Mouse (Mus musculus) heart, embryonic 11.5 days (tissue): Measurements from ENCODE around the gene Daxx. TPM values are rescaled to one million over a fixed set of nuclear protein-coding genes. Genes with fewer than 3 reads are reported as not detected.

ENCODE experiments used
- ATAC-seq: fragments of 200-750 bp; cut with Nextera tagmentation; replicated peaks from 2 replicates; pipeline ENCODE4 v1.8.0; 2017; ENCODE audit warnings: moderate library complexity; ENCODE audit not compliant: insufficient number of reproducible peaks, low FRiP score, low TSS enrichment
- H3K27ac ChIP-seq: fragments of 300-500 bp; sonication (generic); 2 replicates; pipeline ENCODE4 v1.5.1; 2014; ENCODE audit warnings: mild to moderate bottlenecking, low read depth, low read length
- H3K27me3 ChIP-seq: fragments of 300-500 bp; sonication (generic); 2 replicates; pipeline ENCODE4 v1.6.1; 2014; ENCODE audit warnings: mild to moderate bottlenecking, low read length, mixed read lengths; ENCODE audit not compliant: control insufficient read depth, insufficient read depth
- H3K36me3 ChIP-seq: fragments of 300-500 bp; sonication (generic); 2 replicates; pipeline ENCODE4 v1.6.1; 2014; ENCODE audit warnings: mild to moderate bottlenecking, low read length, moderate library complexity, mixed read lengths; ENCODE audit not compliant: control insufficient read depth, insufficient read depth
- H3K4me1 ChIP-seq: fragments of 300-500 bp; sonication (generic); 2 replicates; pipeline ENCODE4 v1.6.1; 2014; ENCODE audit warnings: low read length; ENCODE audit not compliant: control insufficient read depth, insufficient read depth
- H3K4me2 ChIP-seq: fragments of 300-500 bp; sonication (generic); 2 replicates; pipeline ENCODE4 v1.6.1; 2014; ENCODE audit warnings: mild to moderate bottlenecking, moderate library complexity
- H3K4me3 ChIP-seq: fragments of 300-500 bp; sonication (generic); 2 replicates; pipeline ENCODE4 v1.5.1; 2014; ENCODE audit warnings: low read depth, low read length
- H3K9ac ChIP-seq: fragments of 300-500 bp; sonication (generic); 2 replicates; pipeline ENCODE4 v1.6.1; 2014; ENCODE audit warnings: mild to moderate bottlenecking, low read depth, low read length, moderate library complexity
- H3K9me3 ChIP-seq: fragments of 300-500 bp; sonication (generic); replicated peaks from 2 replicates; pipeline ENCODE4 v1.6.1; 2016; ENCODE audit warnings: low read length; ENCODE audit not compliant: control insufficient read depth
- WGBS: fragments of 180-500 bp; shearing (Covaris S2); extraction: QIAGEN DNeasy Blood & Tissue Kit; methylation state at CpG from one replicate; pipeline ENCODE4 v1.1.7; 2014; ENCODE audit not compliant: insufficient replicate concordance; 5-methylcytosine and 5-hydroxymethylcytosine counted together
- polyA plus RNA-seq: library from polyadenylated mRNA; unstranded; fragments of >200 nt; fragmentation: Nextera tagmentation; extraction: Ambion mirVana; gene quantifications from 2 replicates; pipeline ENCODE4 v1.2.1, GENCODE M21; 2014

The Daxx gene
- polyA plus RNA-seq, 1 experiment from 2014 or later: 26.4 TPM

DNA sequence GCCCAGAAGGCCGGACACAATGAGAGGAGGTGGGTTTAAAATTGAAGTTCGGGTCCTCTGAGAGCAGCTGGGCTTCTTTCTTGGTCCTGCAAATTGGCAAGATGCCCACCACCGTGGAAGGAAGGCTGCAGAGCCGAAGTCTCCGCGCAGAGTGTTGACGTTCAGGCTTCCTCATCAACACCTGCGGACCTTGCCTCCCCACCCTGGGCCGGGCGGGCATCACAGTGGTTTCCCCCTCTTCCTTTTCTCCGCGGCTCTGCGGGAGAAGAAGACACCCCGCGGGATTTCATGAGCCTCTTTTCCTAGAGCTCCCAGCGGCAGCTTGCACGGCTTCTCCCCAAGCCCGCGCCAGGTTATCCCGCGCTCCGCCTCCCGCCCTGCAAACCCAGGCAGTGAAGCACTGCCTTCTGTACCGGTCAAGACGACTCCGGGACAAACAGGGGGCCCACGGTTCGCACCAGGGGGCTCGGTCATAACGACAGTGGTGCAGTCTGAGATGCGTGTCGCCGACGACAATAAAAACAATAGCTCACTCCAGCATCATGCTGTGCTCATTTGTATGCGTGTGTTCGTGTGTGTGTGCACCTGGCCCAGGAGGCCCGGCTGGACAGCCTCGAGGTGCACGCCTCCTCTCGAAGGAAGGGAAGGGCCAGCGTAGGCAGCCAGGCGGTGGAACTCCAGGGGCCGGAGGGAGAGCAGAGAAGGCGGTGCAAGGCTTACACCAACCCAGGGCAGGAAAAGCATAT lies 710 bp upstream of the Daxx start:
- WGBS: under 1% methylated on average over 44 of the region's 44 CpGs

DNA sequence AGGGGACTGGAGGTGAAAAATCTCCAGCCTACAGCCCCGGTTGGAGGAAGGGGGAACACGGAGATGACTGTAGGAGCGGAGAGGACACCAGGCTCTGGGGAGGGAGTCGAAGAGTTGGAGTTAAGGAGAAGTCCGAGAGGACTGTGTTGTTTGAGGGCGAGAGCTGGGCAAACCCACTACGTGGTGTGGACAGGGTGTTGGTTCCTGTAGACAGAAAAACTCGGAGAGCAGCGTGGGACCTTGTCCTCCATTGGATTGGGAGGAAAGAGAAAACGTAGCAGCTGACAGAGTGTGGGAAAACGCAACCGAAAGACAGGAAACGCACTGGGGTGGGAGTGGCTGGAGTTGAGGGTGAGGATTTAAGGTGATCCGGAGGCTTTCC lies 646 bp downstream of the Daxx start:
- peak overlapping the region; percentile 78 for H3K4me3 ChIP-seq
- H3K4me2 ChIP-seq: peak overlapping the region; percentile 99
- H3K27me3 ChIP-seq: no peaks in the 10 kb centered on the region
- peak overlapping the region; percentile 83 for H3K27ac ChIP-seq
- no peaks in the 10 kb centered on the region for H3K9me3 ChIP-seq
- H3K9ac ChIP-seq: peak overlapping the region; percentile 83
- peaks cover 31% of the 10 kb centered on the region for H3K36me3 ChIP-seq
- ATAC-seq: peak; percentile 4; the same call in 1 of the 2 replicates
- under 1% methylated on average over 14 of the region's 14 CpGs for WGBS
- peaks cover 11% of the 10 kb centered on the region for H3K4me1 ChIP-seq

More for the DNA sequence above, 710 bp upstream of the Daxx start:
- Histone ChIP-seq H3K27ac (peak overlapping the region; percentile 84), H3K27me3 (no peaks in the 10 kb centered on the region), H3K4me3 (peak overlapping the region; percentile 78), H3K9me3 (no peaks in the 10 kb centered on the region), H3K4me1 (peaks cover 10% of the 10 kb centered on the region), H3K4me2 (peak overlapping the region; percentile 99), H3K36me3 (peaks cover 21% of the 10 kb centered on the region), H3K9ac (peak overlapping the region; percentile 83)
- peak; percentile 64 for ATAC-seq

DNA sequence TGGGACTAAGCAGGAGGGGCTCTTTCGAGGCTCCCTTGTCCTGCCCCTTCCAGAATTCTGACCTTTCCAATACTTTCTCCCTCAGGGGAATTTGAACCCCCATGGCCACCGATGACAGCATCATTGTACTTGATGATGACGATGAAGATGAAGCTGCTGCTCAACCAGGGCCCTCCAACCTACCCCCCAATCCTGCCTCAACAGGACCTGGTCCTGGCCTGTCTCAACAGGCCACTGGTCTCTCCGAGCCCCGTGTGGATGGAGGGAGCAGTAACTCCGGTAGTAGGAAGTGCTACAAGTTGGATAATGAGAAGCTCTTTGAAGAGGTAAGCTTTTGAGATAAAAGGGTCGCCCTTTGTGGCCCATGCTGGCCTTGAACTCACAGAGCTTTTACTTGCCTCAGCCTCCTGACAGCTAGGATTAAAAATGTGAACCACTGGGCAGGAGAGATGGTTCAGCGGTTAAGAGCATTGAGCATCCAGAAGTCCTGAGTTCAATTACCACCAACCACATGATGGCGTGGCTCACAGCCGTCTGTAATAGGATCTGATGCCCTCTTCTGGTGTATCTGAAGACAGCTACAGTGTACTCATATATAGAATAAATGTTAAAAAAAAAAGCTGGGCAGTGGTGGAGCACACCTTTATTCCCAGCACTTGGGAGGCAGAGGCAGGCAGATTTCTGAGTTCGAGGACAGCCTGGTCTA lies 1.3 kb downstream of the Daxx start:
- Histone ChIP-seq H3K9me3 (no peaks in the 10 kb centered on the region), H3K4me3 (peak overlapping the region; percentile 78), H3K36me3 (peaks cover 31% of the 10 kb centered on the region), H3K27me3 (no peaks in the 10 kb centered on the region), H3K4me2 (peak overlapping the region; percentile 99), H3K9ac (peak overlapping the region; percentile 83), H3K4me1 (peaks cover 15% of the 10 kb centered on the region), H3K27ac (peak overlapping the region; percentile 83; the same call in 1 of the 2 replicates)
- ATAC-seq: no peak
- 48% methylated on average over 11 of the region's 11 CpGs for WGBS

DNA sequence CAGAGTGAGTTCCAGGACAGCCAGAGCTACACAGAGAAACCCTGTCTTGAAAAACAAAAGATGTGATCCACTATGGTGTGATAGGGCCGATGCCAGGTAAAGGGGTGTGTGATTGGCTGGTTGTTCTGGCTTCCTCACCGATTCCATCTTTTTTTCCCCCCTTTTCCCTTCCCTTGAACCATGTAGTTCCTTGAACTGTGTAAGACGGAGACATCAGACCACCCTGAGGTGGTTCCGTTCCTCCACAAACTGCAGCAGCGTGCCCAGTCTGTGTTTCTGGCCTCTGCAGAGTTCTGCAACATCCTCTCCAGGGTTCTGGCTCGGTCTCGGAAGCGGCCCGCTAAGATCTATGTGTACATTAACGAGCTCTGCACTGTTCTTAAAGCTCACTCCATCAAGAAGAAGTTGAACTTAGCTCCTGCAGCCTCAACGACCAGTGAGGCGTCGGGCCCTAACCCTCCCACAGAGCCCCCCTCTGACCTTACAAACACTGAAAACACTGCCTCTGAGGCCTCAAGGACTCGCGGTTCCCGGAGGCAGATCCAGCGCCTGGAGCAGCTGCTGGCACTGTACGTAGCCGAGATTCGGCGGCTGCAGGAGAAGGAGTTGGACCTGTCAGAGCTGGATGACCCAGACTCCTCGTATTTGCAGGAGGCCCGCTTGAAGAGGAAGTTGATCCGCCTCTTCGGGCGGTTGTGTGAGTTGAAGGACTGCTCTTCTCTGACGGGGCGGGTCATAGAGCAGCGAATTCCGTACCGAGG lies 2.0 kb downstream of the Daxx start:
- Histone ChIP-seq H3K4me3 (no peak overlapping the region; the same call in 1 of the 2 replicates), H3K9me3 (no peaks in the 10 kb centered on the region), H3K9ac (no peak overlapping the region), H3K27ac (no peak overlapping the region), H3K4me1 (peaks cover 15% of the 10 kb centered on the region), H3K4me2 (no peak overlapping the region), H3K27me3 (no peaks in the 10 kb centered on the region), H3K36me3 (peaks cover 31% of the 10 kb centered on the region)
- no peak for ATAC-seq
- 93% methylated on average over 31 of the region's 31 CpGs for WGBS

DNA sequence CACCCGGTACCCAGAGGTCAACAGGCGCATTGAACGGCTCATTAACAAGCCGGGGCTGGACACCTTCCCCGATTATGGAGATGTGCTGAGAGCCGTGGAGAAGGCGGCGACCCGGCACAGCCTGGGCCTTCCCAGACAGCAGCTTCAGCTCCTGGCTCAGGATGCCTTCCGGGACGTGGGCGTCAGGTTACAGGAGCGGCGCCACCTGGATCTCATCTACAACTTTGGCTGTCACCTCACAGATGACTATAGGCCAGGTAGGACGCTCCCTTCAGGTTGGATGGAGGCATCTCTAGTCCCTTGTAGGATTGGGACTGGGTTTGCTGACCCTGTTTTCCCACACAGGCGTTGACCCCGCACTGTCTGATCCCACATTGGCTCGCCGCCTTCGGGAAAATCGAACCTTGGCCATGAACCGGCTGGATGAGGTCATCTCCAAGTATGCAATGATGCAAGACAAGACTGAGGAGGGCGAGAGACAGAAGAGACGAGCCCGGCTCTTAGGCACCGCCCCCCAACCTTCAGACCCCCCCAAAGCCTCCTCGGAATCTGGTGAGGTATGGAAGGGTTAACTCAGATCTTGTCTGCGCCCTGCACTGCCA lies 2.7 kb downstream of the Daxx start:
- no peak overlapping the region; the same call in 1 of the 2 replicates for H3K4me3 ChIP-seq
- no peak for ATAC-seq

DNA sequence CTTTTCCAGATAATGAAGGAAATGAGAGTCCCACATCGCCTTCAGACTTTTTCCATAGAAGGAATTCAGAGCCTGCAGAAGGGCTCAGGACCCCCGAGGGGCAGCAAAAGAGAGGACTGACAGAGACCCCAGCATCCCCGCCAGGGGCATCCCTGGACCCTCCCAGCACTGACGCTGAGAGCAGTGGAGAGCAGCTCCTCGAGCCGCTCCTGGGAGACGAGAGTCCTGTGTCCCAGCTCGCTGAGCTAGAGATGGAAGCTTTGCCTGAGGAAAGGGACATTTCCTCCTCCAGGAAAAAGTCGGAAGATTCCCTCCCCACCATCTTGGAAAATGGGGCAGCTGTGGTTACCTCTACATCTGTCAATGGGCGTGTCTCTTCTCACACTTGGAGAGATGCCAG lies 4.0 kb downstream of the Daxx start:
- H3K36me3 ChIP-seq: peaks cover 31% of the 10 kb centered on the region
- no peak overlapping the region for H3K4me2 ChIP-seq
- ATAC-seq: no peak
- no peak overlapping the region for H3K27ac ChIP-seq
- H3K9ac ChIP-seq: no peak overlapping the region
- peaks cover 22% of the 10 kb centered on the region for H3K4me1 ChIP-seq
- 87% methylated on average over 10 of the region's 10 CpGs for WGBS
- no peaks in the 10 kb centered on the region for H3K9me3 ChIP-seq
- H3K4me3 ChIP-seq: no peak overlapping the region
- H3K27me3 ChIP-seq: peaks cover 3% of the 10 kb centered on the region; the same call in 1 of the 2 replicates

More for the DNA sequence above, 2.7 kb downstream of the Daxx start:
- 89% methylated on average over 28 of the region's 28 CpGs for whole genome bisulfite sequencing
- Histone ChIP-seq H3K27me3 (no peaks in the 10 kb centered on the region), H3K4me2 (no peak overlapping the region), H3K4me1 (peaks cover 17% of the 10 kb centered on the region), H3K27ac (no peak overlapping the region), H3K36me3 (peaks cover 31% of the 10 kb centered on the region), H3K9me3 (no peaks in the 10 kb centered on the region), H3K9ac (no peak overlapping the region)

DNA sequence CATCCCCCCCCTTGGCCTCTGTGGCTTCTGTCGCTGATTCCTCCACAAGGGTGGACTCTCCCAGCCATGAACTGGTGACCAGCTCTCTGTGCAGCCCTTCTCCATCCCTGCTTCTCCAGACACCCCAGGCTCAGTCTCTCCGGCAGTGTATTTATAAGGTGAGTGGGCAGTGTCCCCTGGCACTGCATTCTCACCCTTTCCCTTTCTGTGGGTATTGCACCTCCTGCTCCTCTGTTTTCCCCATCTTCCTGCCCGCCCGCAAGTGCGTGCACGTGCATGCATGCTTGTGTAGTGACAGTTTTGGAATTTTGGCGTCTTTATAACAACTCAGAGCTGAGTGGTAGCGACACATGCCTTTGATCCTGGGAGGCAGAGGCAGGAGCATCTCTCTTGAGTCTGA lies 4.7 kb downstream of the Daxx start:
- H3K4me1 ChIP-seq: peaks cover 24% of the 10 kb centered on the region
- WGBS: 94% methylated on average over 8 of the region's 8 CpGs
- ATAC-seq: no peak
- no peak overlapping the region for H3K9ac ChIP-seq
- H3K9me3 ChIP-seq: no peaks in the 10 kb centered on the region
- H3K4me3 ChIP-seq: no peak overlapping the region
- H3K27ac ChIP-seq: peak overlapping the region; percentile 0; the same call in 1 of the 2 replicates
- no peak overlapping the region for H3K4me2 ChIP-seq
- peaks cover 3% of the 10 kb centered on the region; the same call in 1 of the 2 replicates for H3K27me3 ChIP-seq
- H3K36me3 ChIP-seq: peaks cover 31% of the 10 kb centered on the region

DNA sequence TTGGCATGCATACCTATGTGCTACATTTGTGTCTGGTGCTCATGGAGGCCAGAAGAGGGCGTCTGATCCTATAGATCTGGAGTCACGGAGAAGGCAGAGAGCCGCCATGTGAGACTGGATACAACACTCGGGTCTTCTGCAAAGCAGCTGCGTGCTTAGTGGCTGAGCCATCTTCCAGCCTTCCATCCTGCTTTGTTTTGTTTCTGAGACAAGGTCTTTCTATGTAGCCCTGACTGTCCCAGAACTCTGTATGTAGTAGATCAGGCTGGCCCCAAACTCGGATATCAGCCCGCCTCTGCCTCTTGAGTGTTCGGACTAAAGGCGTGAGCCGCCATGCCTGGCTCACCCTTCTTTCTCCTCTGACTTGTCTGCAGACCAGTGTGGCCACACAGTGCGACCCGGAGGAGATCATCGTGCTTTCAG lies 5.8 kb downstream of the Daxx start:
- Histone ChIP-seq H3K9me3 (no peaks in the 10 kb centered on the region), H3K4me1 (peaks cover 26% of the 10 kb centered on the region), H3K4me2 (peak overlapping the region; percentile 70), H3K27ac (0 out of 2 replicates have a peak overlapping the region, but pooled peaks have one; percentile 86), H3K36me3 (peaks cover 31% of the 10 kb centered on the region), H3K27me3 (peaks cover 3% of the 10 kb centered on the region; the same call in 1 of the 2 replicates), H3K4me3 (peak overlapping the region; percentile 66), H3K9ac (no peak overlapping the region)
- no peak for ATAC-seq
- WGBS: 73% methylated on average over 13 of the region's 13 CpGs
